Mouse (Mus musculus): ENCODE results near the gene Arhgap8.
A peak's percentile ranks its signal among the peaks of the same experiment; 100 is the strongest.
"Not testable (repeated sequence)": the region's sequence is repeated elsewhere in the genome, so short reads cannot be mapped to it uniquely, and the experiment has no call there.

Arhgap8 gene

DNA sequence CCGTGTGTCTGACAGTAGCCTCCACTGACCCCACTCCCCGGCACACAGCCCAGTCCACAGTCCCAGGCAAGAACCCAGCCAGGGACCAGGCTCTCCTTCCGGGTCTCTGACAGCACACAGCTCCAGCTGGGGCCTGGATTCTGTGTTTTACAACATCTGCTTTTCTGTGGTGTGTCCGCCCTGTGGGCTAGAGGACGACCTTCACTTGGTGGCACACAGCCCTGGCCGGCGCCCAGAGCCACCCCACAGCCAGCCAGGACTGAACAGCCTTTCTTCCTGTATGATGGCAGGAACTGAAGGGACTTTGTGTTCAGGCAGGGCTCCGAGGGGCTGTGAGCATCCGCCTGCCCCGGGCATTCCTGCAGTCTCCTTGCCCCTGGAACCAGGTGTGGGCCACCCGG lies 22.2 kb upstream of the Arhgap8 start:
- no peak for DNase-seq (ENCODE audit: extremely low spot score)

DNA sequence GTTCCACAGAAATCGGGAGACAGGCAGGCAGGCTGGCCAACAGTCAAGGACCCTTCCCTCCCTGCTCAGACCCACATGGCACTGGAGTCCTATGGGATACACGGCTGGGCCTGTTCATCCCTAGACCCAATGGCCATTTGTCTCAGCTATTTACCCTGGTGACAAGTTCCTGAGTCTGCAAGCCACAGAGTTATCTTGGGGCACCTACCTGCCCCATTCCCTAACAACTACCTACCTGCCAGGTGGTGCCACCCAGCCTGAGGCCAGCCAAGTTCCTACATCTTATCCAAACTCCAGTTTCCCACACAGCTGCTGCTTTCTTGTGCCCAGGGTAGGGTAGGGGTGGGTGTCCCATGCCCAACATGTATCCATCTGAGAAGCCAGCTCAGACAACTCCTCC lies 21.7 kb upstream of the Arhgap8 start:
- no peak for DNase-seq (ENCODE audit: extremely low spot score)

DNA sequence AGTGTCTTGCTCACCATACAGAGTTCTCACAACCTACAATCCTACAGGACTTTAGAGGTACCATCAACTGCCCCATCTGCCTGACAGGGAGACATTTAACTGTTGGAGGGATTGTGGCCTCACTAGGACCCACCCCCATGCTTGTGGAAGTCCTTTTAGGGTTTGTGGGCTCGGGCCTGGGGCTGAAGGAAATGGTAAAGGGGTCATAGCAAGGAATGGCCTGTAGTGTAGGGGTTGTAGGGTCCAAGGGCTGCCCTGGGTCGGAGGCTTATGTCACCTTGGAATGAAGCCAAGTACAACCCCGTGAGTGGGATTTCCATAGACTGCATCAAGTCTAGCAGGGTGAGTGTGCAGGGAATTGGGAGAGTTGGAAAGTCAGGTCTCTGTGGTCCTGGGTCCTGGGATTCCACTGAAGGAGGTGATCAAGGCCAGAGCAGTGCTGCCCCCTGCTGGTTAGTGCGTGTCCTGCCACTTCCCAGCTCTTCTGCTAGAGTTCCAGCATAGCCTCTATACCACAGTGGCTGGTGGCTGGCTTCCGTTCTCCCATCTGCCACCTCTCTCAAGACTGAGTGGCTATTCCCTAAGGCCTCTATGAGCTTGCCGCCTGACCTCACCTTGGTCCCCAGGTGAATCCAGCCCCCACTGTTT lies 19.6 kb upstream of the Arhgap8 start:
- peak; percentile 74 for DNase-seq (ENCODE audit: extremely low spot score)

DNA sequence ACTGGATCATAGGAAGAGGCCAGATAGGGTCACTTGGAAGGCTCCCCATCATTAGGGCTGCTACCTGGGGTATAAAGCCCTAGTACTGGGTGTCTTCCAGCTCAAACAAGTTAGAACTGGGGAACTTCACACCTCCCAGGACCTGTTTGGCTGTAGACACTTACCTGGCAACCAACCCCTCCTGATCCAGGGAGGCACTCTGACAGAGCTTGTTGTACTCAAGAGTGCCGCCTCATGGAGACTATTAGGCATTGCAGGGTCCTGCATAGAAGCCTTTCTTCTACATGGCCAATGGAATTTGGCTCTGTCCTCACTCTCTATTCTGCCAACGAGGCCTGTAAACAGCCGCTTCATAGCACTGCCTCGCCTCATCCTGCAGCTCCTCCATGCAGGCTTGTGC lies 17.9 kb upstream of the Arhgap8 start:
- DNase-seq (ENCODE audit: extremely low spot score): no peak

DNA sequence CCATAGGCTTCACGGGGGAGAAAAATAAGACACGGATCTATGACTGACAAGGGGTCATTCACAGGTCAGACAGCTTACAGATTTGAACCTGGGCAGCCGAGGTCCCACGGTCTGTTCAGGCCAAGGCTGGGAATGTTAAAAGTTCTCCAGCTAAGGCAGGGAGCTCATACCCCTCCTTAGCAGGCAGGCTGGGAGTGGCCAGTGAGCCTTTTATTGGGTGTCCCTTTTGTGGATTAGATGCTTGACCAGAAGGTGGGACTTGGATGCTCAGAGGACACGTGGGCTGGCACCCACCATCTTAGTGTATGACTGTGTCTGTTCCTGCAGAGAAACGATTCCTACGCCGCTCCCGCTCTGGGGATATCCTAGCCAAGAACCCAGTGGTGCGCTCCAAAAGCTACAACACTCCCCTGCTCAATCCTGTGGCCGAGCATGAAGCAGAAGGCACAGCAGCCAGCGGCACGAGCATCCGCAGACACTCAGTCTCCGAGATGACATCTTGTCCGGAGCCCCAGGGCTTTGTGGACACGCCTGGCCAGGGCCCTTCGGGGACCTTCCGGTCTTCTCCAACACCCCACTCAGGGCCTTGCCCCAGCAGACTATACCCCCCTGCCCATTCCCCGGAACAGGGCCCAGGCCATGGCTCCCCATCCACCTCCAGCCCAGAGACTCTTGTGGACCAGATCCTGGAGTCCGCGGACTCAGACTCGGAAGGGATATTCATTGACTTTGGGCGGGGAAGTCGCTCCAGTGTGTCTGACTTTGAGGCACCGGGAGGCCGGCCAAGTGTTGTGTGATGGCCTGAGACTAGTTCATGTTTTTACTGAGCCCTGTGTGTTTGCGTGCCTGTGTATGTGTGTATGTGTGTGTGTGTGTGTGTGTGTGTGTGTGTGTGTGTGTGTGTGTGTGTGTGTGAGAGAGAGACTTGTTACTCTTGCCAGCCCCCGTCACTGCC lies 17.2 kb upstream of the Arhgap8 start:
- DNase-seq (ENCODE audit: extremely low spot score): no peak

DNA sequence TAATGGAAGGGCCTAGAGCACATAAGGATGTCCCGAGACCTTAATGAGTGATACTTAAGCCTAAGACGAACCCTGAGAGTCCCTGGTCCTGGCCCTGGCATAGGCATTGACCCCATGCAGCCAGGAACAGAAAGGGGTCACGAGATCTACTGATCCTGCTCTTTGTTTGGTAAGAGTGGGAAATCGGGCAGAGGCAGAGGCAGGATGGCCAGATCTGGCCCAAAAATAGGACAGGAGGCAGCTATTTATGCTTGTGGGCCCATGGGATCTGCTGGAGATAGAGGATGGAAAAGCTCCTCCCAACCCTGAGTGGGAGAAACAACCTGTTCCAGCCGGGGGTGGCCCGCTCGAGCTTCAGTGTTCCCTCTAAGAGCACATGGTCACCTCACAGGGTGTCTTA lies 15.9 kb upstream of the Arhgap8 start:
- no peak for DNase-seq (ENCODE audit: extremely low spot score)

DNA sequence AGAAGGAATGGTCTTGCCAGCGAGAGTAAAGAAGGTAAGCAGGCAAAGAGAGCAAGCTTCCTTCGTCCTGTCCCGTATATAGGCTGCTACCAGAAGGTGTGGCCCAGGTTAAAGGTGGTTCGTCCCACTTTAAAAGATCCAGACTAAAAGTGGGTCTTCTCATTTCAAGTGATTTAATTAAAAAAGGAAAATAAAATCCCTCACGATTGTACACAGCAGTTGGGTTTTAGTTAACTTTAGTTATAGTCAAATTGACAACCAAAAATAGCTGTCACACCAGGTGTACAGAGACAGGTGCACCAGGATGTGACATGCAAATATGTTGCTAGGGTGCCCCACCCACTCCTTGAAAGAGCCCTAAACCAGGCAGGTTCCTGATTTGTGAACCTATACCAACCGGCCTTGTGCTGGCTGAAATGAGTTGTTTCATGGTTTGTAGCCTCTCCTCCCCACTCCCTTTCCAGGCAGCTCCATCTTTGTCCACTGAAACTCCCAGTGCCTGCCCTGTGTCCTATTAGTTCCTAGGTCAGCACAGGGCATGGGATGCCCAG lies 14.4 kb upstream of the Arhgap8 start:
- no peak for DNase-seq (ENCODE audit: extremely low spot score)

DNA sequence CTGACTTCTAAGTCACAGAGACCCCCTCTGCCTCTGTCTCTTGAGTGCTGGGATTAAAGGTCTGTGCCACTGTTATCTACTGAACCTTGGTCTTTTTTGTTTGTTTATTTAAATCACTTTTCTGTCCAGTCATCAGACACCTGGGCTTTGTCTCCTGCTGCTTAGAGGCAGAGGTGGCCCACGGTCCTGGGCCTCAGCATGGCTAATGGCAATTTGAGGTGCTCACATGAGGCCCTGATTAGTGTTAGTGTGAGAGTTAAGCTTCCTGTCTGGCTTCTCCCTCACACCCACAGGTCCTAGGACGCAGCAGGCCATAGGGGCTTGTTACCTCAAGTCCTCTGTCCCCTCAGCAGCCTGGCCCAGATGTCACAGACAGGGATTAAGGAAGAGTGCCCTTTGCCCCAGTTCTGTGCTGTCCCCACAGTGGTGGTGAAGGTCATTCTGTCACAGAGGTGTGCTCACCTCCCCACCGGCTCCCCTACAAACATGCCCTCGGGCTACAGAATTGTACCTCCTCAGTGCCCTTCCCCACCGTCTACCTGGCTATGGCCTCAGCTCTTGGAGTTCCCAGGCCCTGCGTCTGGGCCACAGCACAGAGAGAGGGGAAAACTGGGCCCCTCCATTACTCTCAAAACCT lies 12.8 kb upstream of the Arhgap8 start:
- DNase-seq (ENCODE audit: extremely low spot score): no peak

DNA sequence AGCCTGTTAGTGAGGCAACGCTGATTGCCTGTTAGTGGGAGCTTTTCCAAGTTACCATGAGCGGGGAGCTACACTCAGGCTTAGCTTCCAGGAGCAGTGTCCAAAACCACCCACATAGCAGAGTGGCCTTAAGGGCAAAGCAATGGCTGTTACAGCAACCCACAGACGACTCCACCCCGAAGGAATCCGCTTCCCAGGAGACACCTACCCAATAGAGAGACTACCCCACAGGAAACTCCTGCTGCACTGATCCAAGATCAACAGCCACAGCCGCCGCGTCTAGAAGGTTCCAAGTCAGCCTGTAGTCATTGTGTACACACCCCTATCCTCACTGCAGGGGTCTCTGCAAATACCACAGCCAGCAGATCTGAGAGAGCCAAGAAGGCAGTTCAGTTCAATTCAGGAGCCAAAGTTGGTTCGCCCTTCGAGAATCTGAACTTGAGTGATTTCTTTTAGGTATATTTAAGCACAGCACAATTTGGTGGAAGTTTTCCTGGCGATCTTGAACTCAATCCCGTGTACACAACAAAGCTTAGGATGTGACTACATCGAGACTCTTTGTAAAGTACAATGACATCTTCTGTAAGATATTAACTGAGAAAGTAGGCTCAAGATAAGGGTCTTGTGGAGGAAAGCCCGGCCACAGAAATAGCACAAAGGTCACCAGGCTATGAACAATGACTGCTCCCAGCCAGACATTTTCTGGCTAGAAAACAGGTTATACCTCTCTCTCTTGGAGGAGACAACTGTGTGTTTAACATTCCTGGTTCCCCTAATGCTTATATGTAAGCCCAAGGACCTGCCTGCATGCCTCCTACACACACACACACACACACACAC lies 7.1 kb upstream of the Arhgap8 start:
- DNase-seq (ENCODE audit: extremely low spot score): no peak

DNA sequence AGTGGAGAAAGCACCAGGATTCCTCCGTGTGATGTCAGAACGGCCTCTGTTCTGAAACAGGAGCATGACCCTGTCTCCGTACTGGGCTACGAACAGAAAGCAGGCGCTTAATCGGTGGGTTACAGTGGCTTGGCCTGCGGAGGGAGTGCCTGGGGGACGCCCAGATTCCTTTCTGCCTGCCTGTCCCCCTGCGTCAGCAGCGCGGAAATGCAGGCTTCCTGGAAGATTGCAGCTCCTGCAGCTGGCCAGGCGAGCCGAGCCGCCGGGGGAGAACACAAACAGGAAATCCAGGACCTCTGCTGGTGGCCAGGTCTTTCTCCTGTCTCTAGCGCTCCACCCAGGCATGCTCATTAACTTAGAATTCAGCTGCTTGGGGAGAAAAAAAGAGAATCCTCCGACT lies 5.1 kb upstream of the Arhgap8 start:
- peak; percentile 80 for DNase-seq (ENCODE audit: extremely low spot score)

DNA sequence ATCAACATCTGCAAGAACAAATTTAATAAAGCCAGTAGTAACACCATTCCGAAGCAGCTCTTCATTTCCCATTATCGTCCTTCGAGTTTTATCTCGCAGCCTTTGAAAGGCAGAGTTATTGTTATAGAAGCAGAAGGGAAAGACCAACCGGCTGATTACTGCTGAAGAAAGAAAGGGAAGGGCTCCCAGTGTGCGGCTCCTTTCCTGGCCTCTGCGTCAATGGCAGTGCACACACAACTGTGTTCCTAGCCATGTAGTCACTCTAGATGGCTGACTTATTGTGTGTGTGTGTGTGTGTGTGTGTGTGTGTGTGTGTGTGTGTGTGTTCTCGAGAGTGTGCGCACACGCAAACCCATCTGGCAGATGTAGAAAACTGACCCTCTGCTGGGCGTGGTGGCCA lies 4.7 kb upstream of the Arhgap8 start:
- DNase-seq (ENCODE audit: extremely low spot score): no peak

DNA sequence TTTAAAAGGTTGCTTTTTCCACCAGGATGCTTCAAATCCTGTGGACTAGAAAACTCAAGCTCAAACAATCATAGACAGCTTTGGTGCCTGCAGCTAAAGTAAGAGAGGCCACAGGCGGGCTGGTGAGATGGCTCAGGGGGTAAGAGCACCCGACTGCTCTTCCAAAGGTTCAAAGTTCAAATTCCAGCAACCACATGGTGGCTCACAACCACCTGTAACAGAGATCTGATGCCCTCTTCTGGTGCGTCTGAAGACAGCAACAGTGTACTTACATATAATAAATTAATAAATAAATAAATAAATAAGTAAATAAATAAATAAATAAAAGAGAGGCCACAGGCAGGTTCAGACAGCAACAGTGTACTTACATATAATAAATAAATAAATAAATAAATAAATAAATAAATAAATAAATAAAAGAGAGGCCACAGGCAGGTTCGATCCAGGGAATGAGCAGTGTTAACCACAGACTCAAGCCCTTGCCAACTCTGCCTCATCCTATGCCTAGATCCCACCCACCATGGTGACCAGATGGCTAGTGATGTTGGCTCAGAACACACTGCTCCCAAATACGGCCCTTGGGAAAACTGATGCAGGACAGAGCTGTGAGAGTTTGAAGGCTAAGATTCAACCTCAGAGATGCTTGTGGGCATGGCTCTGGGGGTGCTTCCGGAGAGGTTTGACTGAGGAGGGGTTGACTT lies 2.1 kb upstream of the Arhgap8 start:
- not testable (repeated sequence) for DNase-seq (ENCODE audit: extremely low spot score)

DNA sequence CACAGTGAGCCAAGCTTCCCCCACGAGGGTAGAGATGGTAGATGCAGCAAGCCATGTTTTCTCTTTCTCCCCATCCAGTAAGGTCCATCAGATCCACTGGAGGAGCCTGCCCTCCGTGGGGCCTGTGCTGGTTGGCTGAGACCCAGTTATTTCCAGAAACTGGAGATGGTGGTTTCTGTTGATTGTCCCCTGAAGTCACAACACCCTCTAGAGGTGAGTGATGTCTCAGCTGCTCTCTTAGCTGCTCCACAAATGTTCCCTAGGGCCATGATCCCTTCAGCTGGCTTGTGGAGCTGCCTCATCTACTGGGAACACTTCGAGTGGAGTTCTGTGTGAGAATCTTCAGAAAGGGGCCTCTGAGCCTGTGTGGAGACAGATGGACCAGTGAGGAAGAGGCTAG lies 1.1 kb upstream of the Arhgap8 start:
- no peak for DNase-seq (ENCODE audit: extremely low spot score)

DNA sequence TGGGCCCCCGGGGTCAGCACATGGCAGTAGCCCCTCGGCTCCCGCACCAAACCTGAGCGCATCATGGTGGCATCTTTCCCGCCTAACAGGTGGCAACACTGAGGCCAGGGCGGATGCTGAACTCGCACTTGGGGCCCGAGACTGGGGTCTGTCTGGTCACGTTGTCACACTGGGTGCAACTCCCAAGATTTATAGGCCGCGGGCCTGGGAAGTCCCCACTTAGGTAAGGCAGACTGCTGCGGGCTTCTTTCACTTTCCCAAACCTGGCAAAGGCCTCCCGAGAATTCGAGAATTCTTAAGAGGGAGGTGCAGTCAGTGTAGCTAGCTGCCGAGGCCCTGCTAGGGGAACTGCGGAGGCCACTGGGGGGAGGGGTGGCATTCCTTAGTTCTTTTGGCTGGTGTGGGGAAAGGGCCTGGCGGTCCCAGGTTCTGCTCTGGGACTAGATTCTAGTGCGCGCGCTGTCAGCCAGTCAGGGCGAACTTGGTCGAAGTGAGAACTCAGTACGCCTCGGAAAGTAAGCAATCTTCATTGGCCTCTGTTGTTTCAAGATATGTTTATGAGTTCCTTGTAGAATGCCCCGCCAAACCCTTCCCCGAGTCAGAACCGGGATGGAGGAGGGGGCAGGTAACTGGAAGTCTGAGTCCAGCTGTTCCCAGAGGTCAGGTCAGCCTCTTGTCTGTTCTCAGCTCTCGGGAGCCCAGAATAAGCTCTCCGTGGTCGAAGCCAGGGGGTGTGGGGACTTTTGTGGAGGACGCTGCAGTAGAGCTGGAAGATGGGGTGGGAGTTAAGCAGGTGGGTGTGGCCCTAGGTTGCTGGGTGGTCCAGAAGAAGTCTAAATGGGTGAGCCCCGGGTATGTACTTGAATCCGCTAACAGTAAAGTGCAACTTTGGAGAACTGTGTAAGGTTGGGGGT lies 696 bp downstream of the Arhgap8 start:
- peak; percentile 65 for DNase-seq (ENCODE audit: extremely low spot score)

DNA sequence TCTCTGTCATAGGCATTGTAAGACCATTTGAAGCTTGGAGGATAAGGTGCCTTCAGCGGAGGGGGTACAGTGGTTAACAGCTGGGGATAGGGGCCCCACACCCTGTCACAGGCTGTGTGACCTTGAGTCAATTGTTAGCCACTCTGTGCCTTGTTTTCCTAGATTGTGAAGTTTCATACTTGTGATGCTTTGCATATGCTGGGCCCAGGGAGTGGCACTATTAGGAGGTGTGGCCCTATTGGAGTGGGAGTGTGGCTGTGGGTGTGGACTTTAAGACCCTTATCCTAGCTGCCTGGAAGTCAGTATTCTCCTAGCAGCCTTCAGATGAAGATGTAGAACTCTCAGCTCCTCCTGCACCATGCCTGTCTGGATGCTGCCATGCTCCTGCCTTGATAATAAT lies 3.8 kb downstream of the Arhgap8 start:
- not testable (repeated sequence) for DNase-seq (ENCODE audit: extremely low spot score)

DNA sequence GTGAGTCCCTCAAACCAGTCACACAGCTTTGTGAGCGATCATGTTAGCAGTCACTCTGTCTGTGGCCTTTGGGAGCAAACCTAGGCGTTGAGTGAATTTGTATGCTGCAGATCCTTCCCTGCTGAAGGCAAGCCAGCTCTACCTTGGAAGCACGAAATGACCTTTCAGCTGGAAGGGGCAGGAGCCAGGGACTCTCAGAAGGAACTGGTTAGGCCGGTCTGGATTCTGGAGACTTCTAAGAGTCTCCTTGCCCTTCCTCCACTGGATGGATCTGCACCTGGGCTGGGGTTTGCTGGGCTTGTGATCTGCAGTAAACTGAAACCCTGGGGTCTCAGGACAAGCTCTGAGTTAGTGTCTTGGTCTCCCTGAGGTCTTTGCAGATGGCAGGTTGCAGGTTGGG lies 4.3 kb downstream of the Arhgap8 start:
- DNase-seq (ENCODE audit: extremely low spot score): no peak

DNA sequence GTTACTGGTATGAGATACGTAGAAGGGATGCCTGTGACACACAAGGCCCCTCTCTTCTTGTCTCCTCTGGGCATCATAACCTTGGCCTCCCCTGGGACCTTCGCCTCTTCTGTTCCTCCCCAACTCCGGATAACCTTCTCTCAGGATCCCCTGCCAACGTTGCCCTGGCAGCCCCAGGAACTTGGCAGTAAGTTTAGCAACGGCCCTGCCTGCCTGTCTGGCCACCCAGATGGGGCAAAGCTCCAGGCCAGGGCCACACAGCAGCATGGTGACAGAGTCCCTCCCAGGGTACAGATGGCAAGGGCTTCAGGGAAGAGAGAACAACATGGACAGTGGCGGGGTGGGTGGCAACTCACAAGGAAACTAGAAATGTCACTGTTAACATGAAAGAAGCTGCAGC lies 9.8 kb downstream of the Arhgap8 start:
- DNase-seq (ENCODE audit: extremely low spot score): no peak

DNA sequence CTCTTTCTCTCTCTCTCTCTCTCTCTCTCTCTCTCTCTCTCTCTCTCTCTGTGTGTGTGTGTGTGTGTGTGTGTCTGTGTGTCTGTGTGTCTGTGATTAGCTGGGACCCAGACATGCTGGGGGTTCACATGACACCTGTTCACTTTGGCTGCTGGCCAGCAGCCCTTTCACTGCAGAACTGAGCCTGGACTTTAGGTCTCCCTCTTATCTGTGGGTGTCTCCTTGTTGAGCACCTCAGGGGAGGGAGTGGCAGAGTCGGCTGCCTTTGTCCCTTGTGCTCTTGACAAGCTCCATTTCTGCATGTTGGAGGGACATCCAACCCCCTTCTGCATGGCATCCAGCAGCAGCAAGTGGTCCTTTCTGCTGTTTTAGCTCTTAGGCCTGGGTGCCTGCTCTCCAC lies 11.0 kb downstream of the Arhgap8 start:
- DNase-seq (ENCODE audit: extremely low spot score): no peak

DNA sequence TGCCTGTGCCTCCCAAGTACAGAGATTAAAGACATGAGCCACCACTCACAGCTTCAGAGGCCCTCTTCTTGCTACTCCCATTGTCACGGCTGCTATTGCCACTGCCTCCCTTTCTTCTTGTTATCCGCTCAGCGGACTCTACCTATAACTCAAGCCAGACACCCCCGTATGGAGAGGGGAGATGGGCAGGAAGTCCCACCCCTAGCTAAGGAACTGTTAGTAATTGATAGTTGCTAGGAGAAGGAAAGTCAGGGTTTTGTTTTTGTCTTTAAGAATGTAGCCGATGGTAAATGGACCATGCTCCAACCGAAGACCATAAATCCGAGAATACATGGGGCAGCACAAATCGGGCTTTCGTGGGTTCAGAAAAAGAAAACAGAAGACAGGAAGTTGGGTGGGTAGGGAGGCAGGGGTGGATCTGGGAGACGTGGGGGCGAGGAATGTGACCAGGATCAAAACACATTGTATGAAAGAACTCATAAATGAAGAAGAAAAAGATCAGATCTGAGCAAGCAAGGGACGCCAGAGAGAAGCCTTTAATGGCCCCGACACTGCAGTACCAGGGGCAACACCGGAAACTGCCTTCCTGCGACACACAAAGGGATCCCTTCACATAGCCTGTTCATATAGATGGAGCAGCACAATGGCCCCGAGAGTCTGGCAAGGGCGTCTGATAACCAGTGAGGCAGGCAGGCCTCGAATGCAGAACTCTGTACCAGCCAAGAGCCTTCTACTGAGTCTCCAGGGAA lies 12.0 kb downstream of the Arhgap8 start:
- no peak for DNase-seq (ENCODE audit: extremely low spot score)

Data from embryo, embryonic 9.5 days (tissue).